Mouse (Mus musculus) adrenal gland, postnatal 36 days (tissue): ENCODE results near the gene Cnpy3. TPM values are rescaled to one million over a fixed set of nuclear protein-coding genes. Genes with fewer than 3 reads are reported as not detected.
A peak's percentile ranks its signal among the peaks of the same experiment; 100 is the strongest.
"Not testable (repeated sequence)": the region's sequence is repeated elsewhere in the genome, so short reads cannot be mapped to it uniquely, and the experiment has no call there.

Experiments used
- DNase-seq, 2 experiments: peaks; one replicate each; pipeline ENCODE4 v3.0.0; 2021; ENCODE audit warnings: mixed read lengths in 1 of 2
- long read RNA-seq, 2 experiments: library from polyadenylated mRNA; stranded (forward); transcript quantifications; one replicate each; pipeline ENCODE4 v2.0.0; 2021; ENCODE audit warnings: borderline sequencing depth in 2 of 2
- total RNA-seq, 2 experiments: library from RNA; stranded (reverse); gene quantifications; 2 replicates each; pipeline ENCODE4 v1.2.3; 2021

Cnpy3 gene
- total RNA-seq, result 10 to 100 TPM; 49.9 to 55.6 TPM
- long read RNA-seq, experiment 1, transcript Cnpy3-201 (6 exons, 1,908 nt), result major isoform, 102 of 115 reads
- long read RNA-seq, experiment 1, partial matches to known transcripts, result 1 of 115 reads
- long read RNA-seq, experiment 1, other reads (novel, unspliced or antisense), result 7 of 115 reads
- long read RNA-seq, experiment 2, transcript Cnpy3-201 (6 exons, 1,908 nt), result major isoform, 45 of 49 reads
- long read RNA-seq, experiment 2, partial matches to known transcripts, result 1 of 49 reads
- long read RNA-seq, experiment 2, other reads (novel, unspliced or antisense), result 1 of 49 reads

GRCm38 (mm10) chr17:46751794-46752556 is at the start of gene Cnpy3:
Cnpy3 (minus strand) TSS chr17:46752214.
- peak; percentile 98 for DNase-seq

- no peak for DNase-seq
Measured at GRCm38 (mm10) chr17:46801761-46802160, 49.7 kb upstream of the Cnpy3 start.

- no peak for DNase-seq
Measured at GRCm38 (mm10) chr17:46799680-46800079, 47.7 kb upstream of the Cnpy3 start.

- no peak for DNase-seq
Measured at GRCm38 (mm10) chr17:46797386-46797785, 45.4 kb upstream of the Cnpy3 start.

- DNase-seq, result no peak
Measured at GRCm38 (mm10) chr17:46796743-46797142, 44.7 kb upstream of the Cnpy3 start.

- DNase-seq, result no peak
Measured at GRCm38 (mm10) chr17:46792963-46793362, 40.9 kb upstream of the Cnpy3 start.

GRCm38 (mm10) chr17:46787974-46788373 is 36.0 kb upstream of the Cnpy3 start:
- DNase-seq, result not testable (repeated sequence)

GRCm38 (mm10) chr17:46786952-46787351 is 34.9 kb upstream of the Cnpy3 start:
- no peak for DNase-seq

- DNase-seq, result no peak
Measured at GRCm38 (mm10) chr17:46783222-46783565, 31.2 kb upstream of the Cnpy3 start.

GRCm38 (mm10) chr17:46782341-46783221 is 30.6 kb upstream of the Cnpy3 start, which contains the start of gene Rpl7l1:
Rpl7l1 (minus strand) TSS chr17:46782672.
- peak; percentile 92 to 93 for DNase-seq

GRCm38 (mm10) chr17:46781876-46782275 is 29.9 kb upstream of the Cnpy3 start:
- DNase-seq, result no peak

- no peak for DNase-seq
Measured at GRCm38 (mm10) chr17:46776087-46776486, 24.1 kb upstream of the Cnpy3 start.

- no peak for DNase-seq
Measured at GRCm38 (mm10) chr17:46775070-46775469, 23.1 kb upstream of the Cnpy3 start.

- DNase-seq, result no peak
Measured at GRCm38 (mm10) chr17:46774131-46774472, 22.1 kb upstream of the Cnpy3 start.

- DNase-seq, result peak in 1 of 2 experiments; percentile 28
Measured at GRCm38 (mm10) chr17:46773278-46774130, 21.5 kb upstream of the Cnpy3 start.

- DNase-seq, result peak; percentile 88 to 89
Measured at GRCm38 (mm10) chr17:46772404-46773277, 20.6 kb upstream of the Cnpy3 start, which contains the start of gene 2310039H08Rik. 2310039H08Rik (plus strand) TSS chr17:46772635.

GRCm38 (mm10) chr17:46772038-46772403 is 20.0 kb upstream of the Cnpy3 start:
- DNase-seq, result no peak

GRCm38 (mm10) chr17:46771616-46772015 is 19.6 kb upstream of the Cnpy3 start:
- DNase-seq, result no peak

GRCm38 (mm10) chr17:46771025-46771424 is 19.0 kb upstream of the Cnpy3 start:
- DNase-seq, result no peak

- DNase-seq, result no peak
Measured at GRCm38 (mm10) chr17:46770546-46770945, 18.5 kb upstream of the Cnpy3 start.

GRCm38 (mm10) chr17:46767868-46768267 is 15.9 kb upstream of the Cnpy3 start:
- DNase-seq, result no peak
